Mouse (Mus musculus): ENCODE measurements around the gene Sec31a. TPM values are rescaled to one million over a fixed set of nuclear protein-coding genes. Genes with fewer than 3 reads are reported as not detected.
A peak's percentile ranks its signal among the peaks of the same experiment; 100 is the strongest.

Gene Sec31a
- polyA plus RNA-seq, 1 experiment from 2014 or later = 203 TPM

DNA sequence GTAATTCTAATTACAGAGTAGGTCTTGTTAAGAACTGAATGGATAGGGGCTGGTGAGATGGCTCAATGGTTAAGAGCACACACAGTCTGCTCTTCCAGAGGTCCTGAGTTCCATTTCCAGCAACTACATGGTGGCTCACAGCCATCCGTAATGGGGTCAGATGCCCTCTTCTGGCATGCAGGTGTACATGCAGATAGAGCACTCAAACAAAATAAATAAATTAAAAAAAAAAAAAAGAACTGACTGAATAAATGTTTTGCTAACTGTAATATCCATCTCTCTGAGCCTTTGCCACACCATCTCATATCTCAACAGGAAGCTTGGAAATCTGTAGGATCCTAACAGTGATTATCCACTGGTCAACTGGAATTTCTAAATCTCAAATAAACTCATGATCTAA lies 45.1 kb downstream of the Sec31a start:
- Histone ChIP-seq H3K36me3 (peaks cover 90% of the 10 kb centered on the region), H3K4me3 (no peak overlapping the region), H3K27ac (no peak overlapping the region), H3K4me1 (no peaks in the 10 kb centered on the region), H3K9me3 (no peaks in the 10 kb centered on the region), H3K4me2 (no peak overlapping the region), H3K27me3 (no peaks in the 10 kb centered on the region), H3K9ac (no peak overlapping the region)
- WGBS = 57% methylated on average over 1 of the region's 1 CpGs
- ATAC-seq (ENCODE audit: insufficient number of reproducible peaks, insufficient read depth, low FRiP score, low TSS enrichment, low read depth) = no peak

DNA sequence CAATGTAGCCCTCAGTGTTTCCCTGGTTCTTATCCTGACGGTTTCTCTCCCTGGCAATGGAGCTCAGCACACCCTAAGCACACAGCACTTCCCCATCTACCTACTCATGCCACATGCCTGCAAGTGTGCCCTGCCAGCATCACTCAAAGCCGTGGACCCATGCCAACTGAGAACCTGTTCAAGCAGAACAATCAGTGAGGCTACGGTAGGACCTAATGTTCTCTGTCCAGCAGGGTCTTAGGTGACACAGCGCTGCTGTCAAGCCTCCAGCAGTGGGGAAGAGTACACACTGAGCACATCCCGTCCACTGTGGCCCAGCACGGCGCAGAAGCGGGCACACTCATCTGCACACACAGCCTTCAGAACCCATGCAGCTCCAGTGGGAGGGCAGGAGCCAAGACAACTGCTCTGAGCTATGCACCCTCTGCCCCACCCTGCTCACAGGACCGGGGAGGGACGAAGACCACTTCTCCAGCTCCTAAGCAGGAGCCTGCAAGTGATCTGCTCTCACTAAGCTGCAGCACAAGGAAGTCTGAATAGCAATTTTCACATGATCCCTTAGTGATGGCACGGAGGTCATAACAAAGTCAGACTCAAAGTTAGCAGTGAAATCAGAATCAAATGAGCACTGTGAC lies 46.1 kb downstream of the Sec31a start:
- no peak overlapping the region for H3K4me2 ChIP-seq
- no peaks in the 10 kb centered on the region for H3K27me3 ChIP-seq
- H3K36me3 ChIP-seq = peaks cover 91% of the 10 kb centered on the region
- H3K27ac ChIP-seq = no peak overlapping the region
- H3K9me3 ChIP-seq = no peaks in the 10 kb centered on the region
- no peak overlapping the region for H3K9ac ChIP-seq
- H3K4me3 ChIP-seq = no peak overlapping the region
- no peak for ATAC-seq (ENCODE audit: insufficient number of reproducible peaks, insufficient read depth, low FRiP score, low TSS enrichment, low read depth)
- H3K4me1 ChIP-seq = no peaks in the 10 kb centered on the region
- WGBS = 87% methylated on average over 11 of the region's 11 CpGs

DNA sequence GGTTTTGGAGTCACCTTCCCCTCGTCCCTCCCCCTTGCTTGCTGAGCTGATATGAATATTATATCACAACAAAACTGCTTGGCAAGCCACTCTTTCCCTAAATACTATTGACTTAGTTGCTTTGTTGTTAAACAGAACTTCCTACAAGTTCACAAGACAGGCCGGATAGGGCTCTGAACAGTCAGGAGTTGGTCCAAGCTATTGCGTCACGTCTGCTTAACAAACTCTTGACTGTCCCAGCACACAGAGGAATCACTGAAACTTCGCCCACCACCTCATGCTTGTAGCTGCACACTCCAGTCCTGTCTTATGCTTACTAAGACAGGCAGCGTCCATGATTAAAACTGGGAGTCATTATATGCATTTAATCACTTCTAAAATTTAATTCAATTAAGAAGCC lies 46.9 kb downstream of the Sec31a start:
- no peaks in the 10 kb centered on the region for H3K9me3 ChIP-seq
- H3K9ac ChIP-seq = no peak overlapping the region
- ATAC-seq (ENCODE audit: insufficient number of reproducible peaks, insufficient read depth, low FRiP score, low TSS enrichment, low read depth) = no peak
- H3K4me3 ChIP-seq = no peak overlapping the region
- no peaks in the 10 kb centered on the region for H3K4me1 ChIP-seq
- peaks cover 91% of the 10 kb centered on the region for H3K36me3 ChIP-seq
- WGBS = 91% methylated on average over 6 of the region's 6 CpGs
- H3K4me2 ChIP-seq = no peak overlapping the region
- no peak overlapping the region for H3K27ac ChIP-seq
- H3K27me3 ChIP-seq = no peaks in the 10 kb centered on the region

DNA sequence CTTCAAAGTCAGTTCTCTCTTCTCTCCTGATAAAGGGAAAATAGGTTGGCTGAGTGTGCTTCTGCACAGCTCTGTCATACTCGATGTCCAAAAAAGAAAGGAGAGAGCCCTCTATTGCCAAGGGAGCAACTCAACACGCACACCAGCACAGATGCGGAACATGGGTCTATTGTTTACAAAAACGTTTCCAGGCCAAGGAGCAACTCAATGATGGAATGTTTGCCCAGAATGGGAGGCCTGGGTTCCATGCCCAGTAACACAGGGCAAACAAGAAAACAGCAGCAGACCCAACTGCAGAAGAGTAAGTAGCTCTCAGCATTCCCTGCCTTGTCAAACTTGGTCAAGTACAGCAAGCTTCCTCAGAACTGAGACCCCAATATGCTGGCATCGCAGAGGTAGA lies 47.5 kb downstream of the Sec31a start:
- no peak overlapping the region for H3K4me2 ChIP-seq
- no peaks in the 10 kb centered on the region for H3K27me3 ChIP-seq
- H3K4me1 ChIP-seq = no peaks in the 10 kb centered on the region
- 88% methylated on average over 5 of the region's 5 CpGs for WGBS
- H3K36me3 ChIP-seq = peaks cover 91% of the 10 kb centered on the region
- no peak overlapping the region for H3K9ac ChIP-seq
- no peak for ATAC-seq (ENCODE audit: insufficient number of reproducible peaks, insufficient read depth, low FRiP score, low TSS enrichment, low read depth)
- no peak overlapping the region for H3K27ac ChIP-seq
- H3K4me3 ChIP-seq = no peak overlapping the region
- H3K9me3 ChIP-seq = no peaks in the 10 kb centered on the region

DNA sequence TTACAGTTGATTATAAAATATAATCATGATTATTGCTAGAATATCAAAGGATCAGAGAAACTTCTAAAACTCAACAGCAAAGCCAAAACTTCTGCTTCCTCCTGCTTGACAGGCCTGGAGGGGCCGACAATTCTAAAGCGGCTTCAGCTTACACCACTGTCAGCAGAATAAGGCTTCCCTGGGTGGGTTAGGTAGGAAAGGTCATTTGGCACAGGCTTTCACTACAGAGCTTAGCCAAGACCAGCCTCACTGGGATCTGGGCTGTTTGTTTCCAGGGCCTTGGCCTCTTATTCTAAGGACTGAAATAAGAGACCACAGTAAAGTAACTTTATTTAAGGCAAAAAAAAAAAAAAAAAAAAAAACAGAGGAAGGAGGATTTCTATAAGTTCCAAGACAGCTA lies 49.0 kb downstream of the Sec31a start:
- peaks cover 93% of the 10 kb centered on the region for H3K36me3 ChIP-seq
- H3K4me2 ChIP-seq = no peak overlapping the region
- 78% methylated on average over 2 of the region's 2 CpGs for whole genome bisulfite sequencing
- H3K9ac ChIP-seq = no peak overlapping the region
- H3K27me3 ChIP-seq = no peaks in the 10 kb centered on the region
- no peak overlapping the region for H3K4me3 ChIP-seq
- no peak overlapping the region for H3K27ac ChIP-seq
- ATAC-seq (ENCODE audit: insufficient number of reproducible peaks, insufficient read depth, low FRiP score, low TSS enrichment, low read depth) = no peak
- no peaks in the 10 kb centered on the region for H3K9me3 ChIP-seq
- no peaks in the 10 kb centered on the region for H3K4me1 ChIP-seq

DNA sequence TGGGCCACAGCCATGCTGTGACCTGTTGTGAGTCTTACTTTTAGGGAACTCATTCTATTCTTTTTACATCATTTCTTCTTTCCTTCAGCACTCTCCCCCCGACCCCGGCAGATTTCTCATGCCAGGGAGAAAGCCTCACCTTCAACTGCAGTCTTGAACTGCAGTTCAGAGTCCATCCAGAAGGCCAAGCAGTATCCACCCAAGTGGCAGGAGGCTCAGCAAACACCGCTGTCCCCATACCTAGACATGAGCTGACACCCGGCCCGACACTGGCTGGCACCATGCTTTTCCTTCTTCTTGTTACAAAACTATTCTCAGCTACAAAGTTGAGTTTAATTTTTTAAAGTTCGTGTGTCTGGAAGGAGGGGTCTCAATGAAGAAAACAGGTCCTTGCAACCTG lies 55.7 kb downstream of the Sec31a start:
- Histone ChIP-seq H3K36me3 (peaks cover 52% of the 10 kb centered on the region), H3K27me3 (no peaks in the 10 kb centered on the region), H3K27ac (no peak overlapping the region), H3K4me3 (no peak overlapping the region), H3K4me1 (peaks cover 8% of the 10 kb centered on the region; the same call in 1 of the 2 replicates), H3K9ac (no peak overlapping the region), H3K4me2 (no peak overlapping the region), H3K9me3 (no peaks in the 10 kb centered on the region)
- 94% methylated on average over 6 of the region's 6 CpGs for WGBS
- no peak for ATAC-seq (ENCODE audit: insufficient number of reproducible peaks, insufficient read depth, low FRiP score, low TSS enrichment, low read depth)

DNA sequence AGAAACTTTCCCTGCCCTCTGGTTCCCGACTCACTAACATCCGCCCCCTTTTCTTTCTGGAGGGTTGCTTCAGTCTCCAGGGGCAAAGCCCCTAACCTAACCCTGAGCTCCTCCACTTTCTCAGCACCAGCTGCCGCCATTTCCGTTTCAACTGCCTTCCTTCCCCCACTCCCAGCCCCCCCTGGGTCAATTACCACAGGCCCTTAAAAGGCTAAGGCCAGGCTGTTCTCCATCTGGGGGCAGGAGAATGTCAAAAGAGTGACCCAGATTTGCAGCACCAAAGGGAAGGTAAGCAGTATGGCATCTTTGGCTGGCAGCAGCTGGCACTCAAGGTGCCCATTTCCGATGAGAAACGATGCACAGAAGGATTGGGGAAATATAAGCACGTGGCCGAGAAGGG lies 57.7 kb downstream of the Sec31a start:
- no peak overlapping the region for H3K27ac ChIP-seq
- 47% methylated on average over 8 of the region's 8 CpGs for WGBS
- no peak overlapping the region for H3K9ac ChIP-seq
- H3K4me1 ChIP-seq = peaks cover 13% of the 10 kb centered on the region
- no peaks in the 10 kb centered on the region for H3K9me3 ChIP-seq
- H3K36me3 ChIP-seq = peaks cover 32% of the 10 kb centered on the region
- ATAC-seq (ENCODE audit: insufficient number of reproducible peaks, insufficient read depth, low FRiP score, low TSS enrichment, low read depth) = no peak
- no peaks in the 10 kb centered on the region for H3K27me3 ChIP-seq
- H3K4me2 ChIP-seq = no peak overlapping the region
- no peak overlapping the region for H3K4me3 ChIP-seq

DNA sequence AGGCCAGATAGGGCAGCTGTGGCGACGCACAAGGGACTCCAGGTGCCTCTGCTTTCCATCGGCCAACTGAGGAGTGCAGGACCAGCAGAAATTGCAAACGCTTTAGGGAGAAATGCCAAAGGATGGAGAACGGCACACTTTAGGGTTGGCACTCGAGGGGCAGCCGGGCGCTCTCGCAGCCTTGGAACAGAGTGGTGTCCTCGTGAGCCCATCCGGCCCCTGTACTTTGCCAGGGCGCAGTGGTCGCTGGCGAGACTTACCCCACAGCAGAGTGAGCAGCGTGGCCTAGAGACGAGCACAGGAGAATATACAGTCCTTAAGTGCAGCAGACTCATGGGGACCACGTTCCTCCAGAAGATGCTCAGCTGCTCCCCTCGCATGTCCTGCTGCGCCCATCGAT lies 61.4 kb downstream of the Sec31a start:
- no peak overlapping the region for H3K27ac ChIP-seq
- no peaks in the 10 kb centered on the region for H3K9me3 ChIP-seq
- H3K4me1 ChIP-seq = peaks cover 19% of the 10 kb centered on the region
- no peak overlapping the region for H3K4me3 ChIP-seq
- WGBS = 93% methylated on average over 20 of the region's 20 CpGs
- no peaks in the 10 kb centered on the region for H3K27me3 ChIP-seq
- H3K36me3 ChIP-seq = no peaks in the 10 kb centered on the region
- ATAC-seq (ENCODE audit: insufficient number of reproducible peaks, insufficient read depth, low FRiP score, low TSS enrichment, low read depth) = no peak
- H3K4me2 ChIP-seq = no peak overlapping the region
- no peak overlapping the region for H3K9ac ChIP-seq

DNA sequence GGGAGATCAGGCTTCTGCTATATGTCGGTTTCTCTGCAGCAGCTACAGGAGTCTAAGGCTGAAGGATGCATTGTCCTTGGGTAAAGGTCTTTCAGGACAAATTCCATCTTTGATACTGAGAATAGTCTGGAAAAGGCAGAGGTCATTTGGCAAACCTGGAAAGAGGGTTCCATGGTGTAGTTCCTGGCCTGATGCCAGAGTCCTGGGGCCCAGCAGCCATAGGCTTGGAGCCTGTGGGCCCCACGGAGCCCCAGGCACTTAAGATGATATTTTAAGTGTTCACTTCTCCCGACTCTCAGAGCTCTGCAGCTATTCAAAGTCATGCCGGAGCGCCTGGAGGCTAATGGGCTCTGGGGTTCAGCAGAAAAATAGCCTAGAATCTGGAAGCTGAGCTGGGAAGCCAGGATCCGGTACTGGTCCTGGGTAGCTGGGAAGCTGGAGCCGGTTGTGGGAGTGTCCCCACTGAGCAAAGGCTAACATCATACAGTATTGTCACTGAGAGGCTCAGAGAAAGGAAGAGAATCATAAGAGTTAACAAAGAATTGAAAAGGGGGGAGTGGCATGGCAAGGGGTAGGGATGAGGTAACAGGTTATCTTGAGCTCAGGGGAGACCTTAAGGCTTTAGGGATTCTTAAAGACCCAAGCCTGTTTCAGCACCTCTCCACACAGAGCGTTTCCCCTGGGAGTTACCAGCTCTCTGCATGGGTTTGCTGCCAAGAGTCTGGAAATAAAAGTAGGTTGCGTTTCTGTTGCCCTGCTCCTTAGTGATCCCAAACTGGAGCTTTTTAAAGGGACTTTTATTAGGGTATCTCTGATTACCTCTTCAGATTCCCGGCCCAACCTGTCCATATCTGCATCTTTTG lies 62.8 kb downstream of the Sec31a start:
- Histone ChIP-seq H3K36me3 (no peaks in the 10 kb centered on the region), H3K4me1 (peaks cover 12% of the 10 kb centered on the region), H3K9me3 (no peaks in the 10 kb centered on the region), H3K27me3 (no peaks in the 10 kb centered on the region), H3K4me3 (no peak overlapping the region), H3K4me2 (no peak overlapping the region), H3K27ac (no peak overlapping the region), H3K9ac (no peak overlapping the region)
- no peak for ATAC-seq (ENCODE audit: insufficient number of reproducible peaks, insufficient read depth, low FRiP score, low TSS enrichment, low read depth)
- WGBS = 51% methylated on average over 10 of the region's 10 CpGs

DNA sequence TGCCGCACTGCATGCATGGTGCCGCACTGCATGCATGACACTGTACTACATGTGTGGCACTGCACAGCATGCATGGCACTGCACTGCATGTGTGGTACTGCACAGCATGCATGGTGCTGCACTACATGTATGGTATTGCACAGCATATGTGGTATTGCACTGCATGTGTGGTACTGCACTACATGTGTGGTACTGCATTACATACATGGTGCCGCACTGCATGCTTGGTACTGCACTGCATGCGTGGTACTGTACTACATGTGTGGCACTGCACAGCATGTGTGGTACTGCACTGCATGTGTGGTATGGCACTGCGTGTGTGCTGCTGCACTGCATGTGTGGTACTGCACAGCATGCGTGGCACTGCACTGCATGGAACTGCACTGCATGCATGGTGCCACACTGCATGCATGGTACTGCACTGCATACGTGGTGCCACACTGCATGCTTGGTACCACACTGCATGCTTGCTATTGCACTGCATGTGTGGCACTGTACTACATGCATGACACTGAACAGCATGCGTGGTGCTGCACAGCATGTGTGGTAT lies 65.1 kb downstream of the Sec31a start:
- peak; percentile 20; the same call in 1 of the 2 replicates for ATAC-seq (ENCODE audit: insufficient number of reproducible peaks, insufficient read depth, low FRiP score, low TSS enrichment, low read depth)
- 93% methylated on average over 8 of the region's 8 CpGs for WGBS
- no peaks in the 10 kb centered on the region for H3K27me3 ChIP-seq

DNA sequence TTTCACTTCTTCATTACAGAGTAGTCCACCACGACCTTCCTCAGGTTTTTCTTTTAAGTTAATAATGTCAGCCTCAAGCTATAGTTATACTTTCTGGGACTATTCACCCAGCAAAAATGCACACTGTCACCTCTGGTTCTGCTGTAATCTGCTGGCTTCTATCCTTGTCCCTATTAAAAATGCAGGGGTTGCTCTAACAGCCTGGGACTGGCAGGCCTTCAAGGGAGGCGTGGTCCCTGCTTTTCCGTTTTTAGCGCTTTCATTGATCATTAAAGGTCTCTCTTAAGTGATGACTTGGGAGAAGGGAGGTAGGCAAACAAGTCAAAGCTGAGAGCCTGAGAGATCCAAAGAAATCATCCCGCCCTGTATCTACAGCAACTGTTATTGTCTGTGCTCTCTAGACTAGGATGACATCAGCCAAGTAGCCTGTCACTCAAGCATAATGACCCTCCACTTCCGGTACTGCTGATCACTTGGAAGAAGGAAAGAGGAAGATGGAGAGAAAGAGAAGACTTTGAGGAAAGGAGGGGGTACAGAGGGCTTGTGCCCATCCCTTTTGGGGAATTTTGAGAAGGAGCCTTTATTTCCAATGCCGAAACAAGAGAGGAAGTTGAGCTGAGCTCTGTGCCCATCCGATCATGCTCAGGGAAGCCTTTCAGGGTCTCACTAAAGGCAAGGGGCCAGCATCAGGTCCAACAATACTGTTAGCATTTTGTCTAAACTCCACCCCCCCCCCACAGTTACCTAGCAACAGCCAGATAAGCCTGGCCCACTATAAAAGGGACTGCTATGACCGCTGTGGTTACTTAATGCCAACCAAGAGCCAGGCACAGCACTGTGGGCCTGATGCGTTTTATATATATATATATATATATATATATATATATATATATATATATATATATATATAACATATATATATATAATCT lies 66.5 kb downstream of the Sec31a start:
- no peaks in the 10 kb centered on the region for H3K36me3 ChIP-seq
- no peaks in the 10 kb centered on the region for H3K9me3 ChIP-seq
- WGBS = 73% methylated on average over 10 of the region's 10 CpGs
- H3K4me2 ChIP-seq = no peak overlapping the region
- H3K9ac ChIP-seq = no peak overlapping the region
- H3K27me3 ChIP-seq = no peaks in the 10 kb centered on the region
- H3K27ac ChIP-seq = no peak overlapping the region
- ATAC-seq (ENCODE audit: insufficient number of reproducible peaks, insufficient read depth, low FRiP score, low TSS enrichment, low read depth) = no peak
- H3K4me3 ChIP-seq = no peak overlapping the region
- H3K4me1 ChIP-seq = peaks cover 10% of the 10 kb centered on the region

More for the DNA sequence above, 65.1 kb downstream of the Sec31a start:
- no peaks in the 10 kb centered on the region for H3K36me3 ChIP-seq
- H3K9me3 ChIP-seq = no peaks in the 10 kb centered on the region
- peaks cover 10% of the 10 kb centered on the region for H3K4me1 ChIP-seq
- no peak overlapping the region for H3K4me2 ChIP-seq
- H3K27ac ChIP-seq = no peak overlapping the region
- H3K4me3 ChIP-seq = no peak overlapping the region
- no peak overlapping the region for H3K9ac ChIP-seq

All from embryonic facial prominence, embryonic 13.5 days (tissue).